Mouse (Mus musculus) embryonic fibroblast, embryonic 13.5 days (primary cell): ENCODE measurements at regions not wholly inside any gene's neighbourhood (a gene's known extent, or its start where the extent isn't known, plus 50 kb on each side); places are given as distances from the start of the nearest gene placed in this dataset.

Experiments
- H3K27ac ChIP-seq: 2 replicates; pipeline ENCODE4 v1.5.1; 2012; ENCODE audit warnings: low read length, control low read depth, inconsistent platforms; ENCODE audit not compliant: insufficient read depth
- H3K4me1 ChIP-seq: 2 replicates; pipeline ENCODE4 v1.6.1; 2011; ENCODE audit warnings: low read length; ENCODE audit not compliant: control insufficient read depth, insufficient read depth
- H3K4me3 ChIP-seq: 2 replicates; pipeline ENCODE4 v1.5.1; 2011; ENCODE audit warnings: mild to moderate bottlenecking, control low read depth, low read length; ENCODE audit not compliant: insufficient read depth
- CTCF ChIP-seq: IDR thresholded peaks from 2 replicates; pipeline ENCODE4 v1.5.1; 2011; ENCODE audit warnings: mild to moderate bottlenecking, control low read depth, low read length, moderate library complexity, borderline replicate concordance; ENCODE audit not compliant: insufficient read depth
- POLR2A ChIP-seq: IDR thresholded peaks from 2 replicates; pipeline ENCODE4 v1.6.1; 2011; ENCODE audit warnings: low read depth, mild to moderate bottlenecking, control low read depth, low read length, moderate library complexity

- H3K4me1 ChIP-seq = no peaks in the 10 kb centered on the region
- TF ChIP-seq POLR2A (no peak), CTCF (no peak)
- H3K27ac ChIP-seq = no peak overlapping the region
- no peak overlapping the region for H3K4me3 ChIP-seq
Observed at GRCm38 (mm10) chr12:45443512-45444190, 369.1 kb upstream of the Stxbp6 start.

GRCm38 (mm10) chr12:45442474-45442873 is 368.0 kb upstream of the Stxbp6 start:
- H3K4me3 ChIP-seq = no peak overlapping the region
- TF ChIP-seq CTCF (no peak), POLR2A (no peak)
- H3K4me1 ChIP-seq = no peaks in the 10 kb centered on the region
- no peak overlapping the region for H3K27ac ChIP-seq

- no peaks in the 10 kb centered on the region for H3K4me1 ChIP-seq
- H3K4me3 ChIP-seq = no peak overlapping the region
- no peak overlapping the region for H3K27ac ChIP-seq
- TF ChIP-seq POLR2A = no peak
- no peak for TF ChIP-seq CTCF
Observed at GRCm38 (mm10) chr12:45439745-45440144, 365.2 kb upstream of the Stxbp6 start.

- no peak overlapping the region for H3K27ac ChIP-seq
- no peak overlapping the region for H3K4me3 ChIP-seq
- TF ChIP-seq CTCF = no peak
- no peak for TF ChIP-seq POLR2A
- no peaks in the 10 kb centered on the region for H3K4me1 ChIP-seq
Observed at GRCm38 (mm10) chr12:45437271-45437670, 362.8 kb upstream of the Stxbp6 start.

GRCm38 (mm10) chr12:45399436-45399835 is 324.9 kb upstream of the Stxbp6 start:
- H3K27ac ChIP-seq = no peak overlapping the region
- TF ChIP-seq POLR2A = no peak
- no peak for TF ChIP-seq CTCF
- no peaks in the 10 kb centered on the region for H3K4me1 ChIP-seq
- no peak overlapping the region for H3K4me3 ChIP-seq

- Histone ChIP-seq H3K4me3 (no peak overlapping the region), H3K27ac (no peak overlapping the region), H3K4me1 (no peaks in the 10 kb centered on the region)
- TF ChIP-seq CTCF = no peak
- no peak for TF ChIP-seq POLR2A
Observed at GRCm38 (mm10) chr12:45384864-45385263, 310.4 kb upstream of the Stxbp6 start.
